Mouse (Mus musculus): ENCODE results near the gene Zfp319. TPM values are rescaled to one million over a fixed set of nuclear protein-coding genes. Genes with fewer than 3 reads are reported as not detected.
A peak's percentile ranks its signal among the peaks of the same experiment; 100 is the strongest.
"Not testable (repeated sequence)": the region's sequence is repeated elsewhere in the genome, so short reads cannot be mapped to it uniquely, and the experiment has no call there.

Zfp319 gene
- 11.5 and 14.4 TPM in 2 replicates for polyA plus RNA-seq (2014; fragmentation: Nextera tagmentation; extraction: Ambion mirVana)

DNA sequence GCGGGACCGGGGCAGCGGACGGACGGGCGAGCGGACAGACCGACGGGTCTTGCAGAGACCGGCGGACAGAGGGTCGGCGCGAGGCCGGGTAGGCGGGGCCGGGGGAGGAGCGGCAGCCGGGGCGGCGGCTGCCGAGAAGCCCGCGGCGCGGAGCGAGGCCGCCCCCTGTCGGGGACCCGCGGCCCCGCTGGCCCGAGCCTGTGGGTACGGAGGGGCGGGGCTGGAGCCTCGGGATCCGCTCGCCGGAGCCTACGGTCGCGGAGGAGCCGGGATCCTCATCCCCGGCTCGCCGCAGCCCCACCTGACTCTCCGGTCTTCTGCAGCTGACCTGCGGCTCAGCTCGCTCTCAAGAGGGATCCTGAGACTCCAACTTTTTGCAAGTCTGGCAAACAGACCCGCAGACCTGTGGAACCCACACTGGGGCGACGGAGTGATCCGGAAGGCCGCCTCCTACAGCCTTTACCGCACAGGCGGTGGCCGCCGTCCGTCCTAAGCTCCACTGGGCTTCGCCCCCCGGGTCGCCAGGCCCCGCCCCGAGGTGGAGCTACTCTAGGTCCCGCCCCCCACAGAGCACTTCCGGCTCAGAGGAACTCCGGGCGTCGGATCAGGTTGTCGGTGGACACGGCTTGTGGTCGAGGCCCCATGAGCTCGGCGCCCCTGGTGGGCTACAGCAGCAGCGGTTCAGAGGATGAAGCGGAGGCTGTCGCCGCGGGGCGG lies at the start of gene Zfp319, which contains the start of gene Usb1:
Gene Zfp319 (minus strand): TSS at position 231 of the 717 bp plus-strand sequence.
Gene Usb1 (plus strand): TSS at position 565 of the 717 bp plus-strand sequence.
- Histone ChIP-seq H3K9ac (ENCODE audit: low read length) (peak within 1 kb of the TSS; percentile 93), H3K27me3 (replicated peaks; ENCODE audit: control insufficient read depth, insufficient read depth, low read length) (no peaks in the 10 kb centered on the region), H3K4me1 (ENCODE audit: control insufficient read depth, insufficient read depth, low read length) (peaks cover 10% of the 10 kb centered on the region), H3K36me3 (ENCODE audit: control insufficient read depth, insufficient read depth, low read length) (peaks cover 28% of the 10 kb centered on the region), H3K4me3 (ENCODE audit: low read depth, low read length) (peak within 1 kb of the TSS; percentile 68), H3K4me2 (ENCODE audit: low read length) (peak within 1 kb of the TSS; percentile 69), H3K9me3 (replicated peaks; ENCODE audit: control insufficient read depth, low read length) (no peaks in the 10 kb centered on the region), H3K27ac (ENCODE audit: low read depth, low read length) (peak within 1 kb of the TSS; percentile 94)
- DNase-seq (ENCODE audit: low spot score), result peak; percentile 93
- WGBS, result under 1% methylated on average over 61 of the region's 80 CpGs
- ATAC-seq, result peak; percentile 94

DNA sequence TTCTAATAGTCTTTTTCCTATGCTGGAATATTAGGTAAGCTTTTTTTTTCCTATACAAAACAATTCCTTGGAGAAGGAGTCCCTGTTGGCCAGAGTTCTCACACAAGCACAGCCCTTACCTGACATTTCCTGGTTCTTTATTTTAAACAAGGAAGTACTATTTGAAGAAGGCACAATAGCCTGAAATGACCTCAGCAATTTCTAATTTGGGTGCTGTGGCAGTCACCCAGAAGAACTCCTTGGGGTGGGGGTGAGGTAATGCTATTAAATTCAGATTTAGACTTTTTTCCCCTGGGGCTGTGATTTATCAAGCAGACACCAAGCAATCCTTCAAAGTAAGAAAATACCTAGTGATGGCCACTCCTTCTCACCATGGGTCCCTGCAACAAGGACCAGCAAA lies 49.2 kb upstream of the Zfp319 start:
- no peaks in the 10 kb centered on the region for H3K36me3 ChIP-seq (ENCODE audit: control insufficient read depth, insufficient read depth, low read length)
- H3K9ac ChIP-seq (ENCODE audit: low read length), result no peak overlapping the region
- H3K4me1 ChIP-seq (ENCODE audit: control insufficient read depth, insufficient read depth, low read length), result no peaks in the 10 kb centered on the region
- no peaks in the 10 kb centered on the region for H3K9me3 ChIP-seq (replicated peaks; ENCODE audit: control insufficient read depth, low read length)
- ATAC-seq, result no peak
- H3K4me2 ChIP-seq (ENCODE audit: low read length), result no peak overlapping the region
- no peak overlapping the region for H3K27ac ChIP-seq (ENCODE audit: low read depth, low read length)
- DNase-seq (ENCODE audit: low spot score), result no peak
- no peaks in the 10 kb centered on the region for H3K27me3 ChIP-seq (replicated peaks; ENCODE audit: control insufficient read depth, insufficient read depth, low read length)
- H3K4me3 ChIP-seq (ENCODE audit: low read depth, low read length), result no peak overlapping the region

GRCm38 (mm10) chr8:95378928-95379327 lies 47.2 kb upstream of the Zfp319 start:
- DNase-seq (ENCODE audit: low spot score); H3K4me1 ChIP-seq (ENCODE audit: control insufficient read depth, insufficient read depth, low read length); H3K27ac ChIP-seq (ENCODE audit: low read depth, low read length); H3K9me3 ChIP-seq (replicated peaks; ENCODE audit: control insufficient read depth, low read length); ATAC-seq; H3K4me3 ChIP-seq (ENCODE audit: low read depth, low read length); H3K9ac ChIP-seq (ENCODE audit: low read length); H3K36me3 ChIP-seq (ENCODE audit: control insufficient read depth, insufficient read depth, low read length); H3K4me2 ChIP-seq (ENCODE audit: low read length); H3K27me3 ChIP-seq (replicated peaks; ENCODE audit: control insufficient read depth, insufficient read depth, low read length): not testable (repeated sequence)
- 93% methylated on average over 11 of the region's 11 CpGs for WGBS

- Histone ChIP-seq H3K4me3 (ENCODE audit: low read depth, low read length) (no peak overlapping the region), H3K9ac (ENCODE audit: low read length) (no peak overlapping the region), H3K4me1 (ENCODE audit: control insufficient read depth, insufficient read depth, low read length) (no peaks in the 10 kb centered on the region), H3K4me2 (ENCODE audit: low read length) (no peak overlapping the region), H3K27ac (ENCODE audit: low read depth, low read length) (no peak overlapping the region), H3K27me3 (replicated peaks; ENCODE audit: control insufficient read depth, insufficient read depth, low read length) (no peaks in the 10 kb centered on the region), H3K36me3 (ENCODE audit: control insufficient read depth, insufficient read depth, low read length) (peaks cover 5% of the 10 kb centered on the region; the same call in 1 of the 2 replicates), H3K9me3 (replicated peaks; ENCODE audit: control insufficient read depth, low read length) (no peaks in the 10 kb centered on the region)
- DNase-seq (ENCODE audit: low spot score) (no peak), ATAC-seq (no peak)
- WGBS, result 61% methylated on average over 7 of the region's 7 CpGs
These were observed 46.1 kb upstream of the Zfp319 start for GRCm38 (mm10) chr8:95377863-95378291.

- Histone ChIP-seq H3K9ac (ENCODE audit: low read length) (no peak overlapping the region), H3K27ac (ENCODE audit: low read depth, low read length) (no peak overlapping the region), H3K9me3 (replicated peaks; ENCODE audit: control insufficient read depth, low read length) (no peaks in the 10 kb centered on the region), H3K4me3 (ENCODE audit: low read depth, low read length) (no peak overlapping the region), H3K4me2 (ENCODE audit: low read length) (no peak overlapping the region), H3K4me1 (ENCODE audit: control insufficient read depth, insufficient read depth, low read length) (no peaks in the 10 kb centered on the region), H3K36me3 (ENCODE audit: control insufficient read depth, insufficient read depth, low read length) (peaks cover 12% of the 10 kb centered on the region), H3K27me3 (replicated peaks; ENCODE audit: control insufficient read depth, insufficient read depth, low read length) (no peaks in the 10 kb centered on the region)
- 89% methylated on average over 4 of the region's 4 CpGs for WGBS
- DNase-seq (ENCODE audit: low spot score), result no peak
- no peak for ATAC-seq
These were observed 45.4 kb upstream of the Zfp319 start for GRCm38 (mm10) chr8:95377101-95377500.

DNA sequence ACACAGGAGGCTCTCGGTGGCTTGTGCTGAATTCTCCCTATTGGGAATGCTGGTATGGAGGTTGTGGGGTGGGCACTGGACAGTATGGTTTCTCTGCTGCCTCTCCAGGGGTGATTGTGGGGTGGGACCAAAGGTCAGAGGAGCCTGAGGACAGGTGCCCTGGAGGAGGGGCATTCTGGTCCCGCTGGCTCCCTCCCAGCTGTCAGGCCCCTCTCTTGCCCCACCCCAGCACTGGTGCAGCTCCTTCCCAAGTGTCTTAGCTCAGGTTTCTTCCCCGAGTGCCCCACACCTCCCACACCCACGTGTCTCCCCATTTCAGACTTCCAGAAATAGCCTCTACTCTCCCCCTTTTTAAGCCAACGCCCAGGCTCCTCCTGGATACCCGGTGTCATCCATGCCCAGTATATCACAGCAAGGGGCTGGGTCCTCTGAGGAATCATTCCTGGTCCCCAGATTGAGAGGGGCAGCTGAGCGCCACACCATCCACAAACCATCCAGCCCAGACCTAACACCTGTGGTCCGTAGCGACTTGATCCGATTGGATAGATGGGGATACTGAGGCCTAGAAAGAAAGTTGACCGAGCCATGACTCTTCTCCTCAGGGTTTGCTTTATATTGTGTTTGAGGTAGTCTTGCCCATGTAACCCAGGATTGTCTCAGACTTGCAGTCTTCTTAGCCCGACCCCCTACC lies 44.7 kb upstream of the Zfp319 start:
- Histone ChIP-seq H3K27me3 (replicated peaks; ENCODE audit: control insufficient read depth, insufficient read depth, low read length) (no peaks in the 10 kb centered on the region), H3K4me2 (ENCODE audit: low read length) (no peak overlapping the region), H3K36me3 (ENCODE audit: control insufficient read depth, insufficient read depth, low read length) (peaks cover 19% of the 10 kb centered on the region), H3K9me3 (replicated peaks; ENCODE audit: control insufficient read depth, low read length) (no peaks in the 10 kb centered on the region), H3K4me3 (ENCODE audit: low read depth, low read length) (no peak overlapping the region), H3K4me1 (ENCODE audit: control insufficient read depth, insufficient read depth, low read length) (no peaks in the 10 kb centered on the region), H3K27ac (ENCODE audit: low read depth, low read length) (no peak overlapping the region), H3K9ac (ENCODE audit: low read length) (no peak overlapping the region)
- 84% methylated on average over 12 of the region's 12 CpGs for WGBS
- DNase-seq (ENCODE audit: low spot score) (no peak), ATAC-seq (no peak)

DNA sequence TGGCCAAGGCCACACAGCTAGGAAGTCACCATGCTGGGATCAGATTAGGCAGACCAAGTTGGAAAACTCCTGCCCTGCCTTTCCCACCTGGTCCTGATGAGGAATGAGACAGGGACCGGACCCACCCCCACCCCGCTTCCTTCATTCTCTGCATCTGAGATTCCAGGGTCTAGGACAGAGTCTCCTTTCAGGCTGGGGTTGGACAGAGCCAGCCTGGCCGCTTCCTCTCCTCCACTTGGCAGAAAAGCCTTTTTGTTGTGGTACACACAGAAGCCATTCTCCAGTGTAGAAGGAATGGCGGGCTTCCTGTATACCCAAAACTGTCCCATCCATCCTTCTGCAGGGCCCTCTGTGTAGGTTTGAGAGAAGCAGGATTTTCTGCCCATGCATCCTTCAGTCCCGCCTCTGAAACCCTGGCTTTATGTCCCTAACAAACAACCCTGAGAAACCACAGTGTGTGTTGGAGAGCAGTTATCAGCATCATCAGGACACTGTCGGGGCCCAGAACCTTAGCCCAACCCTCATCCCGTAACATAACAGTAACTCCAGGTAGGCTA lies 43.7 kb upstream of the Zfp319 start:
- H3K4me2 ChIP-seq (ENCODE audit: low read length), result no peak overlapping the region
- no peak overlapping the region for H3K9ac ChIP-seq (ENCODE audit: low read length)
- H3K9me3 ChIP-seq (replicated peaks; ENCODE audit: control insufficient read depth, low read length), result no peaks in the 10 kb centered on the region
- no peak overlapping the region for H3K4me3 ChIP-seq (ENCODE audit: low read depth, low read length)
- DNase-seq (ENCODE audit: low spot score) (no peak), ATAC-seq (no peak)
- 89% methylated on average over 7 of the region's 7 CpGs for WGBS
- no peak overlapping the region for H3K27ac ChIP-seq (ENCODE audit: low read depth, low read length)
- H3K4me1 ChIP-seq (ENCODE audit: control insufficient read depth, insufficient read depth, low read length), result no peaks in the 10 kb centered on the region
- H3K36me3 ChIP-seq (ENCODE audit: control insufficient read depth, insufficient read depth, low read length), result peaks cover 28% of the 10 kb centered on the region
- no peaks in the 10 kb centered on the region for H3K27me3 ChIP-seq (replicated peaks; ENCODE audit: control insufficient read depth, insufficient read depth, low read length)

GRCm38 (mm10) chr8:95374429-95374828 lies 42.7 kb upstream of the Zfp319 start:
- Histone ChIP-seq H3K9ac (ENCODE audit: low read length) (no peak overlapping the region), H3K4me1 (ENCODE audit: control insufficient read depth, insufficient read depth, low read length) (no peaks in the 10 kb centered on the region), H3K36me3 (ENCODE audit: control insufficient read depth, insufficient read depth, low read length) (peaks cover 38% of the 10 kb centered on the region), H3K4me2 (ENCODE audit: low read length) (no peak overlapping the region), H3K9me3 (replicated peaks; ENCODE audit: control insufficient read depth, low read length) (no peaks in the 10 kb centered on the region), H3K27me3 (replicated peaks; ENCODE audit: control insufficient read depth, insufficient read depth, low read length) (no peaks in the 10 kb centered on the region), H3K4me3 (ENCODE audit: low read depth, low read length) (no peak overlapping the region), H3K27ac (ENCODE audit: low read depth, low read length) (no peak overlapping the region)
- no peak for ATAC-seq
- WGBS, result 82% methylated on average over 3 of the region's 3 CpGs
- no peak for DNase-seq (ENCODE audit: low spot score)

Measured in forebrain, embryonic 14.5 days (tissue).